7 mouse cellular contexts compared by ENCODE assay signal in genomic region chr3:68954487-68954886, GRCm38 (mm10).
A peak's percentile ranks its signal among the peaks of the same experiment; 100 is the strongest.
DNase-seq lines count a peak whose midpoint lies in the region.

No protein-coding gene starts in this region.

- peak; percentile 4 to 9 for DNase-seq in kidney, adult 8-10 months
- no peak for DNase-seq in kidney, adult 18-20 months
- DNase-seq in thymus, postnatal 14 days = peak; percentile 47
- no peak for DNase-seq in thymus, adult 18-20 months
- peak; percentile 78 for DNase-seq in embryo, embryonic 10 days (ENCODE audit: low spot score)
- DNase-seq in frontal cortex, postnatal 25 days (ENCODE audit: low spot score in 2 of 2) = no peak
- DNase-seq in urinary bladder, adult 18-20 months (ENCODE audit: low spot score in 2 of 2) = no peak

Comparison
In these comparisons a context has a peak if more than half of its experiments do, and no peak if none do; other contexts are left out.
1. DNase-seq: peak in kidney, adult 8-10 months (2 of 2), thymus, postnatal 14 days (single experiment) and embryo, embryonic 10 days (single experiment); none in kidney, adult 18-20 months (single experiment), thymus, adult 18-20 months (0 of 2), frontal cortex, postnatal 25 days (0 of 2) and urinary bladder, adult 18-20 months (0 of 2).